Comparison of ENCODE assay signal across 17 mouse cellular contexts in the genomic region with DNA sequence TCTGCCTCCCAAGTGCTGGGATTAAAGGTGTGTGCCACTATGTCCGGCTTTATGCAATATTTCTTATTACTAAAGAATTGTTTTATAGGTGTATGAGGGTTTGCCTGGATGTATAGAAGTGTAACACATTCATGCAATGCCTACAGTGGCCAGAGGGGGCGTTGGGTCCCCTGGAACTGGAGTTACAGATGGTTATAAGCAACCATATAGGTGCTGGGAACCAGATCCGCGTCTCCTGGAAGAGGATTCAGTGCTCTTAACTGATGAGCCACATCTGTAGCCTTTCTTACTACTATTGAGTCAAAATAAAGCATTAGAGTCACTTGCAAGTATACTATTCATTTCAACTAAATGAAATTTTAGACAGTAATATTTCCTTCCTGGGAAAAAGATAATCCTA. TPM values are rescaled to one million over a fixed set of nuclear protein-coding genes. Genes with fewer than 3 reads are reported as not detected.
DNase-seq lines count a peak whose midpoint lies in the region; ATAC-seq and TF ChIP-seq lines count a peak whose summit lies in the region.
"Had no signal": no experiment of that assay in that cellular context is flagged by ENCODE, and none has a peak within 500 bp of the region (broad histone marks: within the 10 kb centered on the region; RNA-seq: fewer than 3 reads in every experiment).

No protein-coding gene starts in this region.

- no peak for ATAC-seq in cerebellum, adult (ENCODE audit: insufficient number of reproducible peaks, low FRiP score, low TSS enrichment)
- ATAC-seq in liver, embryonic 12.5 days = no peak
- ATAC-seq in liver, embryonic 14.5 days (ENCODE audit: insufficient read depth) = no peak
- ATAC-seq in activated CD4-positive, CD25-positive, alpha-beta regulatory T cell, adult 4 months = no peak
- no peak for ATAC-seq in megakaryocyte progenitor cell, adult 5-6 weeks (replicated peaks; ENCODE audit: poor library complexity)

- no peak overlapping the region for H3K9ac ChIP-seq in liver, embryonic 12.5 days
- H3K9ac ChIP-seq in liver, embryonic 14.5 days (replicated peaks) = no peak overlapping the region
- H3K9ac ChIP-seq: heart, embryonic 12.5 days; hindbrain, embryonic 12.5 days; lung, embryonic 15.5 days; neural tube, embryonic 12.5 days had no signal

- peak; percentile 64 for TF ChIP-seq CTCF in E14TG2a.4 (conservative IDR thresholded peaks at IDR 0.05; ENCODE audit: low read length)
- TF ChIP-seq CTCF in liver, embryonic 14.5 days (IDR thresholded peaks at IDR 0.05; ENCODE audit: low read depth) = peak; percentile 60

- no peak overlapping the region for H3K4me3 ChIP-seq in liver, embryonic 12.5 days
- no peak overlapping the region for H3K4me3 ChIP-seq in E14TG2a.4 (replicated peaks; ENCODE audit: low read length)
- H3K4me3 ChIP-seq in liver, embryonic 14.5 days (ENCODE audit: insufficient read depth in 1 of 2, low read depth in 2 of 2, low read length in 2 of 2) = no peak overlapping the region
- H3K4me3 ChIP-seq: heart, embryonic 12.5 days; hindbrain, embryonic 12.5 days; lung, embryonic 15.5 days; midbrain, embryonic 10.5 days; neural tube, embryonic 12.5 days had no signal

- peaks cover 88% of the 10 kb centered on the region for H3K4me1 ChIP-seq in liver, embryonic 12.5 days
- peaks cover 55% of the 10 kb centered on the region for H3K4me1 ChIP-seq in E14TG2a.4 (replicated peaks; ENCODE audit: low read depth, low read length)
- peaks cover 54 to 57% of the 10 kb centered on the region in 2 experiments for H3K4me1 ChIP-seq in liver, embryonic 14.5 days (replicated peaks; ENCODE audit: control insufficient read depth in 2 of 2, insufficient read depth in 2 of 2, low read length in 1 of 2)

- peaks cover 84% of the 10 kb centered on the region for H3K36me3 ChIP-seq in liver, embryonic 12.5 days
- H3K36me3 ChIP-seq in E14TG2a.4 (ENCODE audit: insufficient read depth, low read length) = peaks cover 53% of the 10 kb centered on the region
- peaks cover 73% of the 10 kb centered on the region for H3K36me3 ChIP-seq in liver, embryonic 14.5 days (replicated peaks; ENCODE audit: control insufficient read depth, insufficient read depth, low read depth)

- no peak for TF ChIP-seq EP300 in liver, embryonic 14.5 days (IDR thresholded peaks at IDR 0.05; ENCODE audit: low read depth)

- no peak overlapping the region for H3K27ac ChIP-seq in liver, embryonic 12.5 days
- H3K27ac ChIP-seq in liver, embryonic 14.5 days = no peak overlapping the region
- H3K27ac ChIP-seq: hindbrain, embryonic 12.5 days; lung, embryonic 15.5 days; midbrain, embryonic 10.5 days; neural tube, embryonic 12.5 days had no signal

- H3K4me2 ChIP-seq in liver, embryonic 12.5 days = no peak overlapping the region
- H3K4me2 ChIP-seq in liver, embryonic 14.5 days (ENCODE audit: low read depth) = no peak overlapping the region
- H3K4me2 ChIP-seq: heart, embryonic 12.5 days; hindbrain, embryonic 12.5 days; lung, embryonic 15.5 days; neural tube, embryonic 12.5 days had no signal

- no peaks in the 10 kb centered on the region for H3K27me3 ChIP-seq in liver, embryonic 12.5 days (replicated peaks)
- H3K27me3 ChIP-seq in E14TG2a.4 (ENCODE audit: insufficient read depth, low read length) = no peaks in the 10 kb centered on the region
- no peaks in the 10 kb centered on the region for H3K27me3 ChIP-seq in liver, embryonic 14.5 days (ENCODE audit: control insufficient read depth, insufficient read depth, low read length)
- H3K27me3 ChIP-seq: heart, embryonic 12.5 days; hindbrain, embryonic 12.5 days; lung, embryonic 15.5 days; neural tube, embryonic 12.5 days had no signal

- peak; percentile 40 for DNase-seq in cerebellum, adult 9-10 months
- peak; percentile 45 for DNase-seq in liver
- DNase-seq in liver, embryonic 14.5 days (ENCODE audit: low read depth in 3 of 3, low spot score in 3 of 3) = no peak
- DNase-seq: adrenal gland, postnatal 25 days; cerebellum, adult 18-20 months; layer of hippocampus, adult 9-11 months; left cerebral cortex, postnatal 4 days had no signal

- no peaks in the 10 kb centered on the region for H3K9me3 ChIP-seq in liver, embryonic 12.5 days (replicated peaks)
- H3K9me3 ChIP-seq in E14TG2a.4 (ENCODE audit: low read length) = no peaks in the 10 kb centered on the region
- no peaks in the 10 kb centered on the region for H3K9me3 ChIP-seq in liver, embryonic 14.5 days (ENCODE audit: control insufficient read depth, low read length)
- H3K9me3 ChIP-seq: heart, embryonic 12.5 days; hindbrain, embryonic 12.5 days; lung, embryonic 15.5 days; midbrain, embryonic 10.5 days; neural tube, embryonic 12.5 days had no signal

- WGBS in liver, embryonic 12.5 days (ENCODE audit: insufficient replicate concordance) = 79% methylated on average over 4 of the region's 4 CpGs
- 74% methylated on average over 4 of the region's 4 CpGs for WGBS in liver, embryonic 14.5 days (ENCODE audit: insufficient replicate concordance)

RNA-seq across cellular contexts. Expression of gene Rnf145, which starts 7.0 kb away (rescaled TPM):
- polyA plus RNA-seq in liver, embryonic 12.5 days (2016; fragmentation: Nextera tagmentation; extraction: Ambion mirVana) = 64.7 and 71.1 TPM in 2 replicates
- polyA plus RNA-seq in liver, embryonic 14.5 days (2012; rRNA removed) = 40.8 and 45.8 TPM in 2 replicates
- 49.0 and 54.7 TPM in 2 replicates for polyA plus RNA-seq in liver, embryonic 14.5 days (2014; fragmentation: Nextera tagmentation; extraction: Ambion mirVana)
- 10 to 100 TPM; 45.3 to 60.4 TPM for polyA plus RNA-seq in activated CD4-positive, CD25-positive, alpha-beta regulatory T cell, adult 4 months (2017; shearing (Covaris generic))
- total RNA-seq in megakaryocyte progenitor cell, adult 5-6 weeks (2015) = 12.8 and 18.9 TPM in 2 replicates
- 20.7 and 24.9 TPM in 2 replicates for total RNA-seq in megakaryocyte progenitor cell, adult 5-6 weeks (2017)

RNA-seq across cellular contexts. Expression of gene Ublcp1, which starts 55.5 kb away (rescaled TPM):
- 41.8 and 41.9 TPM in 2 replicates for polyA plus RNA-seq in liver, embryonic 12.5 days (2016; fragmentation: Nextera tagmentation; extraction: Ambion mirVana)
- 17.2 and 30.4 TPM in 2 replicates for polyA plus RNA-seq in liver, embryonic 14.5 days (2012; rRNA removed)
- 46.6 and 49.1 TPM in 2 replicates for polyA plus RNA-seq in liver, embryonic 14.5 days (2014; fragmentation: Nextera tagmentation; extraction: Ambion mirVana)
- 10 to 100 TPM; 41.0 to 42.9 TPM for polyA plus RNA-seq in activated CD4-positive, CD25-positive, alpha-beta regulatory T cell, adult 4 months (2017; shearing (Covaris generic))
- total RNA-seq in megakaryocyte progenitor cell, adult 5-6 weeks (2015) = 11.0 and 14.9 TPM in 2 replicates
- 11.6 and 13.8 TPM in 2 replicates for total RNA-seq in megakaryocyte progenitor cell, adult 5-6 weeks (2017)

Comparison
In these comparisons a context has a peak if more than half of its experiments do, and no peak if none do; other contexts are left out.
1. DNase-seq: peak in cerebellum, adult 9-10 months (single experiment) and liver (single experiment); none in liver, embryonic 14.5 days (0 of 3).